Mouse (Mus musculus) thymus, adult 2 months (tissue): ENCODE measurements around the gene Smarcd3. TPM values are rescaled to one million over a fixed set of nuclear protein-coding genes. Genes with fewer than 3 reads are reported as not detected.
A peak's percentile ranks its signal among the peaks of the same experiment; 100 is the strongest.

Experiments used
- DNase-seq: peaks from one replicate; pipeline ENCODE4 v3.0.0; 2021
- H3K27ac ChIP-seq: fragments of 200-500 bp; 2 replicates; pipeline ENCODE4 v1.5.1; 2012; ENCODE audit warnings: low read length, control low read depth; ENCODE audit not compliant: control insufficient read depth, insufficient read depth
- H3K27me3 ChIP-seq: fragments of 200-500 bp; 2 replicates; pipeline ENCODE4 v1.6.1; 2012; ENCODE audit warnings: mild to moderate bottlenecking, low read length, moderate library complexity, mixed read lengths; ENCODE audit not compliant: control insufficient read depth, insufficient read depth
- H3K36me3 ChIP-seq: fragments of 200-500 bp; 2 replicates; pipeline ENCODE4 v1.6.1; 2012; ENCODE audit warnings: mild to moderate bottlenecking, low read length, moderate library complexity; ENCODE audit not compliant: control insufficient read depth, insufficient read depth
- H3K4me1 ChIP-seq: fragments of 200-500 bp; replicated peaks from 2 replicates; pipeline ENCODE4 v1.6.1; 2012; ENCODE audit warnings: low read length; ENCODE audit not compliant: control insufficient read depth, insufficient read depth
- H3K4me3 ChIP-seq: fragments of 200-500 bp; 2 replicates; pipeline ENCODE4 v1.5.1; 2012; ENCODE audit warnings: mild to moderate bottlenecking, low read length, control low read depth, moderate library complexity; ENCODE audit not compliant: control insufficient read depth, insufficient read depth
- CTCF ChIP-seq: fragments of 200-500 bp; IDR thresholded peaks from 2 replicates; pipeline ENCODE4 v1.5.1; 2012; ENCODE audit warnings: mild to moderate bottlenecking, control low read depth, low read length, moderate library complexity, borderline replicate concordance; ENCODE audit not compliant: control insufficient read depth, poor library complexity, insufficient read depth; ENCODE audit errors: extremely low read depth
- POLR2A ChIP-seq: fragments of 200-500 bp; IDR thresholded peaks from 2 replicates; pipeline ENCODE4 v1.6.1; 2012; ENCODE audit warnings: mild to moderate bottlenecking, low read length, control low read depth, moderate library complexity; ENCODE audit not compliant: control insufficient read depth, poor library complexity, insufficient read depth; ENCODE audit errors: extremely low read depth
- WGBS: fragments of 180-500 bp; shearing (Covaris S2); methylation state at CpG from one replicate; pipeline ENCODE4 v1.1.7; 2018; 5-methylcytosine and 5-hydroxymethylcytosine counted together
- polyA plus RNA-seq: library from polyadenylated mRNA; depleted of rRNA; stranded (reverse); fragments of >200 nt; gene quantifications from 2 replicates; pipeline ENCODE4 v1.2.3, GENCODE M21; 2012

The Smarcd3 gene
- polyA plus RNA-seq, 1 experiment, result 6.1 TPM

DNA sequence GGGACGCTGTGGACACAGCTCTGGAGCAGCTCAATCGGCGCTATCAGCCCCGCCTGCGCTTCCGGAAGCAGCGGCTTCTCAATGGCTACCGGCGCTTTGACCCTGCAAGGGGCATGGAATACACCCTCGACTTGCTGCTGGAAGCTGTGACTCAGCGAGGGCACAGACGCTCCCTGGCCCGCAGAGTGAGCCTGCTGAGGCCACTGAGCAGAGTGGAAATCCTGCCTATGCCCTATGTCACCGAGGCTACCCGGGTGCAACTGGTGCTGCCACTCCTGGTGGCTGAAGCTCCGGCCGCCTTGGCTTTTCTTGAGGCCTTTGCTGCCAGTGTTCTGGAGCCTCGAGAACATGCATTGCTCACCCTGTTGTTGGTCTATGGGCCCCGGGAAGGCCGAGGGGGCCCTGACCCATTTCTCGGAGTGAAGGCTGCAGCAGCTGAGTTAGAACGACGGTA, 32.9 kb downstream of the Smarcd3 start:
- WGBS, result 60% methylated on average over 23 of the region's 23 CpGs
- no peaks in the 10 kb centered on the region for H3K36me3 ChIP-seq
- H3K27ac ChIP-seq, result no peak overlapping the region
- DNase-seq, result no peak
- no peak overlapping the region for H3K4me3 ChIP-seq
- H3K4me1 ChIP-seq, result peaks cover 10% of the 10 kb centered on the region
- H3K27me3 ChIP-seq, result no peaks in the 10 kb centered on the region
- TF ChIP-seq POLR2A (no peak), CTCF (no peak)

DNA sequence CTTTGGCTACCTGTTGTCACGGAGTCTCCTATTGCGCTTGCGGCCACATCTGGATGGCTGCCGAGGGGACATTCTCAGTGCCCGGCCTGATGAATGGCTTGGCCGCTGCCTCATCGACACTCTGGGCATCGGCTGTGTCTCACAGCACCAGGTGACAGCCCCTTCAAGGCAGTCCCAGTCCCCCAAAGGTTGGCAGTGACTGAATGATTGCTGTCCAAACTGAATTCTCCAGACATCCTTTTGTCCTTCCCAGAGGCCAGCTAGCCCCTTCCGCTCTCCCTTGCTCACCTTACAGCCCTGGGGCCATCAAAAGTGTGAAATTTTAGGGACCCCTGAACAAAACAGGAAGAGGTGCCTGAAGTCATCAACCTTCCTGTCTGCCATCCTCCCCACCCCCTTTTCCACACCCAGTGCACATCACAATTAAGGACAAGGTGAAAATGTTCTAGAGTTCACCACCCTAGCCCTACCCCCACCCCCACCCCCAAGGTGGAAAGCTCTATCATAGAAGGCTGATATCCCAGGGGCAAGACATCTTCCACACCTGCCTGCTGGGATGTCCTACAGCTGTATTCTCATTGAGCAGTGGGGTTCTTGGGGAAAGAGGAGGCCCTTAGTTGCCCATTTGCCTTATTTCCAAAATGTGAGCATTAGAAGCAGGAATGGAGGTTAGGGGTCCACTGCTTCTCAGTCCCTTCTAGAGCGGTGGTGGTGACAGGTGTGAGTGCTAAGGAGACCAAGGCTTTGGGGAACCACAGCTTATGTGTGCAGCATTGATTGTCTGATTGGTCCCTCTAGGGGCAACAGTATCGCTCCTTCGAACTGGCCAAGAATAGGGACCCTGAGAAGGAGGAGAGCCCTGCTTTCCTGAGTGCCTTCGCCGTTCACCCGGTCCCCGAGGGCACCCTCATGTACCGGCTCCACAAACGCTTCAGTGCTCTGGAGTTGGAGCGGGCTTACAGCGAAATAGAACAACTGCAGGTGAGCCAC, 34.4 kb downstream of the Smarcd3 start:
- H3K27ac ChIP-seq, result no peak overlapping the region
- no peak overlapping the region for H3K4me3 ChIP-seq
- 98% methylated on average over 20 of the region's 20 CpGs for WGBS
- no peak for DNase-seq
- no peaks in the 10 kb centered on the region for H3K27me3 ChIP-seq
- TF ChIP-seq CTCF (no peak), POLR2A (no peak)
- H3K4me1 ChIP-seq, result peaks cover 8% of the 10 kb centered on the region
- no peaks in the 10 kb centered on the region for H3K36me3 ChIP-seq

DNA sequence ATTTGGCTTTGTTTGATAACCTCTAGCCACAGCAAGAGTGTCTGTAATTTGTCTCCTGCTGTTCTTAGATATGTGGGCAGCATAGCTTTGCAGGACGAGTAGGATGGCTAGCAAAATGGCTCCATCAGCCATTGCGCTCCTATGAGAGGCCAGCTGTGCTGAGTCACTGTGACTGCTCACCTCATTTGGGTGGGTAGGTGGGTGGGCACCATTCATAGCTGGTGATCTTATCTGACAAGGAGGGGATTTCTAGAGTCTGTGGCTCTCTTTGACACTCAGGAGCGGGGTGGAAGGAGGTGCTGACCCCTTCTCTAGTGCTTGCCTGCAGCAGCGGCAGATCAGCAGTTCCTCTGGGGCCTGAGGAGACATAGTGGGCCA, 37.0 kb downstream of the Smarcd3 start:
- H3K4me1 ChIP-seq, result peaks cover 8% of the 10 kb centered on the region
- 5% methylated on average over 4 of the region's 4 CpGs for WGBS
- H3K27ac ChIP-seq, result no peak overlapping the region
- no peak for DNase-seq
- no peaks in the 10 kb centered on the region for H3K36me3 ChIP-seq
- no peak for TF ChIP-seq POLR2A
- TF ChIP-seq CTCF, result no peak
- peak overlapping the region; percentile 68 for H3K4me3 ChIP-seq
- H3K27me3 ChIP-seq, result no peaks in the 10 kb centered on the region

DNA sequence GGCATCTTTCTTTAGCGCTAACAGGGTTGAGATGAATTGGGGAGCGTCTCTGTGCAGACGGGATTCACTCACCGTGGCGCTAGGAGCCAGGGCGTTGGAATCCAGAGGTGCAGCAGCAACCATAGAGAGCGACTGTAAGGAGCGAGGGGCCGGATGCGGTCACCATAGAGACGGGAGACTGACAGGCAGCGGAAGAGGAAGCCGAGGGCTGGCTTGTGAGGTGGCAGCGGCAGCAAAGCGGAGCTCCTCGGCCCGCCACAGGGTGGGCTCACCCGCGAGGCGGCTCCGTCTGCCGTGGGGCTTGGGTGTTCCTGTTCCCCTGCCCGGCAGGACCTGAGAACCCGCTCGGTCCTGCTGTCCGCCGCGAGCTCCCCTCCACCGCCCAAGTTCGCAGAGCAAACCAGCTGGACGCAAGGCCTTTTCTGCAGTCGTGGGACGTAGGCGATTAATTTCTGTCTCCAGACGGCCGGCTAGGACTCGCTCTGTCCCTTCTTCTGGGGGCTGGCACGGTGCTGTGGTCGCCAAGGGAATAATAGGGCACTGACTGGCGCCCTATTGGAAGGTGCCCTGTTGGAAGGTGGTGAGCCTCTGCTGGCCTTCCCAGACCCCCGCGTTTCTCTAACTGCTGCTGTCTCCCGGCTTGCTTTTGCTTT, 37.5 kb downstream of the Smarcd3 start, which contains the start of gene Chpf2:
Gene Chpf2, plus strand, starts transcription at position 195 of the 653 bp plus-strand sequence.
- Histone ChIP-seq H3K4me1 (peaks cover 8% of the 10 kb centered on the region), H3K27me3 (no peaks in the 10 kb centered on the region), H3K4me3 (peak within 1 kb of the TSS; percentile 68), H3K27ac (peak within 1 kb of the TSS; percentile 45), H3K36me3 (no peaks in the 10 kb centered on the region)
- TF ChIP-seq POLR2A (peak; percentile 76), CTCF (no peak)
- peak; percentile 84 for DNase-seq
- WGBS, result under 1% methylated on average over 43 of the region's 43 CpGs

DNA sequence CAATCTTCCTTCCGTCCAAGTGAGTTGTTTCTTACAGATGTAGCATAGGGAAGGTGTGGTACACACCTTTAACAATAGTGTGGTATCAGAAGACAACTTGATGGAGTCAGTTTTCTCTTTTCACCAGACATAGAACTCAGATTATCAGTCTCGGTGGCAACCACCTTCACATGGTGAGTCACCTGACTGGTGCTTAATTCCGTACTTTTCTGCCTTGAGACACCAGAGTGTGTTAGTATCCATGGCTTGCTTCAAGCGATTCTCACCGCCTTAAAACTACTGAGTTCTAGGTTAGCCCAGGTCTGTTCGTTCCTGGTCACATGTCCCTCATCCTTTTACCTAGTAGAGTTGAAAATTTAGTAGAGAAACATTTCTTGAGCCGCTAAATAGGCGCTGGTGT, 38.1 kb downstream of the Smarcd3 start:
- peak overlapping the region; percentile 45 for H3K27ac ChIP-seq

More for the DNA sequence above, 38.1 kb downstream of the Smarcd3 start:
- Histone ChIP-seq H3K27me3 (no peaks in the 10 kb centered on the region), H3K4me3 (peak overlapping the region; percentile 68), H3K36me3 (no peaks in the 10 kb centered on the region), H3K4me1 (peaks cover 8% of the 10 kb centered on the region)
- TF ChIP-seq CTCF, result no peak
- no peak for TF ChIP-seq POLR2A
- 8% methylated on average over 8 of the region's 8 CpGs for WGBS
- DNase-seq, result no peak
